In the genomic region with DNA sequence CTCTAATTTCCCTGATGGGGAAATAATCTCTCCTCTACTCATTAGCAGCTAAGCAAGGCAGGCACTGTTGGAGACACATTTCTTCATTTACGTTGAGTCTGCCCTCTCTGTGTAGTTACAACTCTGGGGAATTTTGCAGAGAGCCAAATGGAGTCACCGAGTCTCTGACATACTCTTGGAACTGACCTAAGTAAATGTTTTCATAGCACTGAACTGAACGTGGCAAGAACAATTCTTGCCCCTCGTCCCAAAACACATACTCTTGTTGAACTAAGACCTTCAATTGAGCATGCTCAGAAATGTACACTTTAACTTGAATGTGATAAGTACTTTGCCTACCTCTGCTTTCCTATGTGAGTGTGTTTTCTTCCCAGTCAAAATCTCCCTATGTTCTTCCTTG, we compare ENCODE assay signal across 28 mouse cellular contexts.
"Had no signal": no experiment of that assay in that cellular context is flagged by ENCODE, and none has a peak within 500 bp of the region (broad histone marks: within the 10 kb centered on the region; RNA-seq: fewer than 3 reads in every experiment).

No protein-coding gene starts in this region.

- H3K4me2 ChIP-seq: embryonic facial prominence, embryonic 12.5 days; embryonic facial prominence, embryonic 13.5 days; embryonic facial prominence, embryonic 15.5 days; forebrain, embryonic 12.5 days; forebrain, embryonic 13.5 days; forebrain, embryonic 15.5 days had no signal

- H3K27me3 ChIP-seq: embryonic facial prominence, embryonic 12.5 days; embryonic facial prominence, embryonic 15.5 days; forebrain, embryonic 12.5 days; forebrain, embryonic 13.5 days; forebrain, embryonic 15.5 days had no signal

- H3K9me3 ChIP-seq: embryonic facial prominence, embryonic 10.5 days; embryonic facial prominence, embryonic 12.5 days; embryonic facial prominence, embryonic 13.5 days; embryonic facial prominence, embryonic 15.5 days; forebrain, embryonic 10.5 days; forebrain, embryonic 12.5 days; forebrain, embryonic 13.5 days; forebrain, embryonic 15.5 days had no signal

- ATAC-seq: forebrain, embryonic 13.5 days; forebrain, embryonic 14.5 days; forebrain, embryonic 15.5 days; forebrain, embryonic 16.5 days had no signal

- H3K4me3 ChIP-seq: embryonic facial prominence, embryonic 10.5 days; embryonic facial prominence, embryonic 12.5 days; embryonic facial prominence, embryonic 13.5 days; embryonic facial prominence, embryonic 15.5 days; erythroblast, embryonic 14.5 days; forebrain, embryonic 10.5 days; forebrain, embryonic 12.5 days; forebrain, embryonic 13.5 days; forebrain, embryonic 15.5 days; gastrocnemius, adult 2 months; heart, adult 2 months had no signal

- H3K27ac ChIP-seq: embryonic facial prominence, embryonic 10.5 days; embryonic facial prominence, embryonic 12.5 days; embryonic facial prominence, embryonic 13.5 days; embryonic facial prominence, embryonic 15.5 days; forebrain, embryonic 10.5 days; forebrain, embryonic 12.5 days; forebrain, embryonic 13.5 days; forebrain, embryonic 15.5 days; heart, adult 2 months had no signal

- H3K9ac ChIP-seq: embryonic facial prominence, embryonic 12.5 days; embryonic facial prominence, embryonic 13.5 days; embryonic facial prominence, embryonic 15.5 days; forebrain, embryonic 12.5 days; forebrain, embryonic 13.5 days; forebrain, embryonic 15.5 days; forebrain, postnatal 0 days had no signal

- DNase-seq: cerebellum, adult 2 months; cerebellum, adult 8-10 months; cerebellum, adult 9-10 months; cerebellum, adult 9-11 months; cerebellum, postnatal 10 days; cerebellum, postnatal 14 days; cerebellum, postnatal 25 days; cerebellum, postnatal 36 days; embryo, embryonic 11 days; forebrain, postnatal 0 days; gastrocnemius, adult 2 months; gastrocnemius, postnatal 10 days; gastrocnemius, postnatal 14 days; gastrocnemius, postnatal 25 days; gastrocnemius, postnatal 36 days; heart, adult 18-20 months; heart, adult 2 months had no signal

- H3K36me3 ChIP-seq: embryonic facial prominence, embryonic 10.5 days; embryonic facial prominence, embryonic 12.5 days; embryonic facial prominence, embryonic 13.5 days; embryonic facial prominence, embryonic 15.5 days; forebrain, embryonic 10.5 days; forebrain, embryonic 12.5 days; forebrain, embryonic 15.5 days had no signal

- H3K4me1 ChIP-seq: forebrain, embryonic 12.5 days; forebrain, embryonic 13.5 days; forebrain, embryonic 15.5 days had no signal
